Mouse (Mus musculus) left cerebral cortex, adult 6 months (tissue): Measurements from ENCODE around the gene Rhox6. TPM values are rescaled to one million over a fixed set of nuclear protein-coding genes. Genes with fewer than 3 reads are reported as not detected.

Experiments used
- long read RNA-seq, 2 experiments: library from polyadenylated mRNA; unstranded; transcript quantifications; one replicate each; pipeline ENCODE4 v2.0.0; 2019 to 2020
- polyA plus RNA-seq: library from polyadenylated mRNA; unstranded; fragments of <200 nt; fragmentation: Nextera tagmentation; gene quantifications from 2 replicates; pipeline ENCODE4 v1.2.3, GENCODE M21; 2021

Gene Rhox6
- polyA plus RNA-seq, result not detected in 2 replicates
- long read RNA-seq, experiment 1, result 0 reads
- long read RNA-seq, experiment 2, result 0 reads

DNA sequence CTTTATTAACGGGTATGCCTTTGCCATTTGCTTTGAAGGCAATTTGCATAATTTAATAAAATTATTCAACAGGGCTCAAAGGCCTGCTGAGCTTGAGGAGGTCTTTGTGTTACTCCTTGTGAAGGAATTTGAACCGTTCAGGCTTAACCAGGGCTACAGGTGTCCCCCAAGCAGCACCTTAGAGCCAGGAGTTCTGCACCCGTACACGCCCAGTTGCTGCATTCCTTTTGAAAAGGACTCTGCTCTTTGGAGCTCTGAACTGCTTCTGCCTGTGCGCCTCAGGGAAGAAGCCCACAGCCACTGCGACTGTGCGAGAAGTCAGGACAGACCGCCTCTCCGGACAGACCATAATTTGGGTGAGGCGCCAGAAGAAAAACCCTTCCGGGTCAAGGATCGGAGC is at the start of gene Rhox6:
Gene Rhox6 (plus strand): TSS at position 301 of the 400 bp plus-strand sequence.

DNA sequence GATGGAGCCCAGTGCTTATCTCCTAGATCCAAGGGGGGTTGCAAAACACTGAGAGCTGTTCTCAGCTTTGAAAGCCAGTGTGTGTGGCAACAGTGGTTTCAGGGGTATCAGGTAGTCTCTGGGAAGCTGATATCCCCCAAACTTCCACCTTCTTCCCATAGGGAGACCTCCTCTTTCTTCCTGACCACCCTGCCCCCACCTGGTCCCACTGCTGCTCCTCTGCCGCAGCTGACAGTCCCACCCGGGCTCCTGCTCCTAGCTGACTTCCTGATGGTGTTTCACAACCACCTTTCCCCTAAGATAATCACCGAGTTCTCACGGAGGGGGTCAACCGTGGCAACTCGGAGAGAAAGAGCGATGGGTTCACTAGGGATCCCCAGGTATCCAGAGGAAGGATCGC is 4.7 kb downstream of the Rhox6 start, which contains the start of gene Rhox7a:
Gene Rhox7a (plus strand): TSS at position 301 of the 400 bp plus-strand sequence.

DNA sequence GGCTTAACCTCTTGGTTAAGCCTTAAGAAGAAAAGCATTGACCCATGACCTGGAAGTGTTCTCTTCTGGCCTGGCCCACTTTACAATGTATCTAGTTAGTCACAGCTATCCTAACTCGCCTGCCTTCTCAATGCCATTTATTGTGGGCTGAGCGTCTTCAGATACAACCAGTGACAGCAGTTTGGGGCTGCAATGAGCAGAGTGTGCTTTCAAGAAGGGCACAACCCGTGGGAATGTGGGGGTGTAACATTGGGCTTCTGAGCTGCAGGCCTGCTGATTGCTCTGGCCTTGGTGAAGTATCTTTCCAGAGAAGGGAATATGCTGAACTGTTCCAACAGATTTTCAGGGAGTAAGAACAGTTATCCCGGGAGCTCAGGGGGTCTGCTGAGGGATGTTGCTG is 52.1 kb downstream of the Rhox6 start, which contains the start of gene Rhox8:
Gene Rhox8 (minus strand): TSS at position 101 of the 400 bp plus-strand sequence.

Other genes starting within 250 kb of the Rhox6 start
- not detected in 2 replicates for gene Rhox3f, start 245.9 kb upstream of the Rhox6 start, polyA plus RNA-seq
- gene Rhox4f, start 219.2 kb upstream of the Rhox6 start, polyA plus RNA-seq, result not detected in 2 replicates
- gene Rhox3g, start 198.3 kb upstream of the Rhox6 start, polyA plus RNA-seq, result not detected in 2 replicates
- not detected in 2 replicates for gene Rhox2g, start 183.4 kb upstream of the Rhox6 start, polyA plus RNA-seq
- gene Rhox4g, start 175.6 kb upstream of the Rhox6 start, polyA plus RNA-seq, result not detected in 2 replicates
- gene Rhox3h, start 158.1 kb upstream of the Rhox6 start, polyA plus RNA-seq, result not detected in 2 replicates
- not detected in 2 replicates for gene Rhox2h, start 153.6 kb upstream of the Rhox6 start, polyA plus RNA-seq
- gene Rhox5, start 22.1 kb upstream of the Rhox6 start, polyA plus RNA-seq, result 0.28 TPM in 1 of 2 replicates, not detected in the other
- not detected in 2 replicates for gene Rhox7a, start 4.8 kb downstream of the Rhox6 start, polyA plus RNA-seq
- not detected in 2 replicates for gene Rhox8, start 52.0 kb downstream of the Rhox6 start, polyA plus RNA-seq
- gene Rhox7b, start 70.3 kb downstream of the Rhox6 start, polyA plus RNA-seq, result not detected in 2 replicates
- not detected in 2 replicates for gene Rhox9, start 74.9 kb downstream of the Rhox6 start, polyA plus RNA-seq
- not detected in 2 replicates for gene Btg1-ps1, start 191.9 kb downstream of the Rhox6 start, polyA plus RNA-seq
- gene Btg1-ps2, start 216.2 kb downstream of the Rhox6 start, polyA plus RNA-seq, result not detected in 2 replicates
- not detected in 2 replicates for gene Rhox10, start 239.6 kb downstream of the Rhox6 start, polyA plus RNA-seq